Mouse (Mus musculus) MEL (cell line): Measurements from ENCODE around the gene Spint2.

Experiments
- CHD2 ChIP-seq: IDR thresholded peaks from 2 replicates; pipeline ENCODE4 v1.6.1; 2011; ENCODE audit warnings: low read length, improper control_type of control experiment
- CTCF ChIP-seq, 3 experiments: IDR thresholded peaks in 2 of 3; conservative IDR thresholded peaks in 1 of 3; 2 replicates each; pipeline ENCODE4 v1.5.1; 2011 to 2012; ENCODE audit warnings: low read length in 3 of 3, low read depth in 2 of 3, mild to moderate bottlenecking in 2 of 3, improper control_type of control experiment in 1 of 3, inconsistent platforms in 1 of 3, mixed read lengths in 1 of 3, moderate library complexity in 1 of 3; ENCODE audit not compliant: control insufficient read depth in 1 of 3, insufficient read depth in 1 of 3, poor library complexity in 1 of 3, severe bottlenecking in 1 of 3
- EP300 ChIP-seq, 2 experiments: IDR thresholded peaks; 2 replicates each; pipeline ENCODE4 v1.6.1; 2011; ENCODE audit warnings: improper control_type of control experiment in 2 of 2, low read length in 2 of 2, low read depth in 1 of 2, mild to moderate bottlenecking in 1 of 2
- GATA1 ChIP-seq: IDR thresholded peaks from 2 replicates; pipeline ENCODE4 v1.6.1; 2011; ENCODE audit warnings: low read depth, low read length, improper control_type of control experiment
- HCFC1 ChIP-seq: IDR thresholded peaks from 2 replicates; pipeline ENCODE4 v1.6.1; 2012; ENCODE audit warnings: low read depth, mild to moderate bottlenecking, inconsistent platforms, low read length, improper control_type of control experiment, moderate library complexity
- JUND ChIP-seq: IDR thresholded peaks from 2 replicates; pipeline ENCODE4 v1.6.1; 2011; ENCODE audit warnings: low read depth, mild to moderate bottlenecking, improper control_type of control experiment, low read length
- MYC ChIP-seq: IDR thresholded peaks from 2 replicates; pipeline ENCODE4 v1.6.1; 2011; ENCODE audit warnings: low read depth, mild to moderate bottlenecking, low read length, improper control_type of control experiment, moderate library complexity
- POLR2AphosphoS5 ChIP-seq: IDR thresholded peaks from 2 replicates; pipeline ENCODE4 v1.6.1; 2012; ENCODE audit warnings: low read depth, borderline replicate concordance, mild to moderate bottlenecking, inconsistent platforms, low read length, moderate library complexity, mixed read lengths
- TAL1 ChIP-seq: IDR thresholded peaks from 2 replicates; pipeline ENCODE4 v1.6.1; 2012; ENCODE audit warnings: mild to moderate bottlenecking, inconsistent platforms, low read length, moderate library complexity, mixed read lengths
- ZC3H11A ChIP-seq: IDR thresholded peaks from 2 replicates; pipeline ENCODE4 v1.6.1; 2012; ENCODE audit warnings: low read depth, mild to moderate bottlenecking, inconsistent platforms, low read length, improper control_type of control experiment
- ZMIZ1 ChIP-seq: IDR thresholded peaks from 2 replicates; pipeline ENCODE4 v1.6.1; 2012; ENCODE audit warnings: low read depth, mild to moderate bottlenecking, inconsistent platforms, low read length, improper control_type of control experiment, moderate library complexity

DNA sequence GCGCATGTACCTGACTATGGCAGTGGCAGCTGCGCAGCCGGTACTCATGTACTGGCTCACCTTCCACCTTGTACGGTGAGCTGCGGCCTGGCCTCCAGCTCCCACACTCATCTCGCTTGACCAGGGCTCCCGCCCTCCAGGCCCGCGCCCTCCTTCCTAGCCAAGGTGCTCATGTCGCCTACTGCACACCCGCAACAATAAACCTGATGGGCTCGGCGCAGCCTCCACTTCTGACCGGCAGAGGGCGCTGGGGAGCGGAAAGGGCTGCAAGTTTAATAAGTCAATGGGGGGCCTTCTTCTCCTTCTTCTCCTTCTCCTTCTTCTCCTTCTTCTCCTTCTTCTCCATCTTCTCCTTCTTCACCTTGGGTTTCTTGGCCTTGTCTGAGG lies 34.4 kb downstream of the Spint2 start:
- no peak for TF ChIP-seq MYC
- TF ChIP-seq HCFC1, result 0 out of 2 replicates have a peak, but pooled peaks have one; percentile 15
- peak; percentile 81 to 99 (median 89) for TF ChIP-seq CTCF (IDR thresholded peaks at IDR 0.05 in 2 of 3, conservative IDR thresholded peaks at IDR 0.05 in 1 of 3; ENCODE audit: control insufficient read depth in 1 of 3, insufficient read depth in 1 of 3, low read depth in 2 of 3, low read length in 3 of 3, poor library complexity in 1 of 3, severe bottlenecking in 1 of 3)
- no peak for TF ChIP-seq EP300 (IDR thresholded peaks at IDR 0.05; ENCODE audit: low read depth in 1 of 2, low read length in 2 of 2)
- TF ChIP-seq CHD2, result no peak
- TF ChIP-seq GATA1, result no peak
- no peak for TF ChIP-seq POLR2AphosphoS5
- no peak for TF ChIP-seq JUND
- no peak for TF ChIP-seq TAL1
- no peak for TF ChIP-seq ZMIZ1
- peak; percentile 64 for TF ChIP-seq ZC3H11A
